ENCODE assay signal across 8 mouse cellular contexts in genomic region chr14:103069864-103070611, GRCm38 (mm10). TPM values are rescaled to one million over a fixed set of nuclear protein-coding genes. Genes with fewer than 3 reads are reported as not detected.
DNase-seq lines count a peak whose midpoint lies in the region; ATAC-seq lines count a peak whose summit lies in the region.

Cln5 (plus strand) TSS chr14:103070216.

- H3K4me3 ChIP-seq in hindbrain, embryonic 13.5 days, result peak within 1 kb of the TSS; percentile 64

- DNase-seq in NIH3T3 (ENCODE audit: low read depth), result peak; percentile 98
- DNase-seq in cerebellum, postnatal 10 days, result peak; percentile 96 to 97
- peak; percentile 77 to 83 for DNase-seq in frontal cortex, postnatal 14 days (ENCODE audit: low spot score in 2 of 2)
- peak; percentile 74 to 76 for DNase-seq in layer of hippocampus, postnatal 25 days (ENCODE audit: extremely low spot score in 1 of 2, low spot score in 1 of 2)
- DNase-seq in lung, postnatal 25 days (ENCODE audit: low spot score), result peak; percentile 96
- peak; percentile 95 for DNase-seq in retina, embryonic 14.5 days (ENCODE audit: low spot score)
- peak; percentile 93 for DNase-seq in thymus, postnatal 4 days

- peak within 1 kb of the TSS; percentile 87 for H3K27ac ChIP-seq in hindbrain, embryonic 13.5 days

- H3K9ac ChIP-seq in hindbrain, embryonic 13.5 days, result peak within 1 kb of the TSS; percentile 80

- ATAC-seq in hindbrain, embryonic 13.5 days (ENCODE audit: low FRiP score), result peak; percentile 96

- no peaks in the 10 kb centered on the region for H3K9me3 ChIP-seq in hindbrain, embryonic 13.5 days

- H3K36me3 ChIP-seq in hindbrain, embryonic 13.5 days, result peaks cover 23% of the 10 kb centered on the region

- under 1% methylated on average over 65 of the region's 65 CpGs for WGBS in hindbrain, embryonic 13.5 days

- peak within 1 kb of the TSS; percentile 87 for H3K4me2 ChIP-seq in hindbrain, embryonic 13.5 days

- peaks cover 16% of the 10 kb centered on the region; the same call in 1 of the 2 replicates for H3K4me1 ChIP-seq in hindbrain, embryonic 13.5 days (replicated peaks)

- no peaks in the 10 kb centered on the region for H3K27me3 ChIP-seq in hindbrain, embryonic 13.5 days

RNA-seq across cellular contexts. Expression of gene Cln5, which starts in this region (rescaled TPM):
- 15.0 and 15.2 TPM in 2 replicates for polyA plus RNA-seq in hindbrain, embryonic 13.5 days (2015; fragmentation: Nextera tagmentation; extraction: Ambion mirVana)
- 10 to 100 TPM in 1 of 2 experiments, 1 to 10 TPM in 1; 9.6 to 10.3 TPM for total RNA-seq in layer of hippocampus, postnatal 25 days (2021)

Comparison
In these comparisons a context has a peak if more than half of its experiments do, and no peak if none do; other contexts are left out.
1. Peak in every context shown above with its lines: DNase-seq, ATAC-seq, H3K4me3 ChIP-seq and H3K27ac ChIP-seq.